Mouse (Mus musculus) G1E-ER4 (cell line): ENCODE measurements around the gene Gcc2. TPM values are rescaled to one million over a fixed set of nuclear protein-coding genes. Genes with fewer than 3 reads are reported as not detected.
"Not testable (repeated sequence)": the region's sequence is repeated elsewhere in the genome, so short reads cannot be mapped to it uniquely, and the experiment has no call there.

ENCODE experiments used
- GATA1 ChIP-seq: IDR thresholded peaks from one replicate; pipeline ENCODE4 v1.8.0; 2012; ENCODE audit warnings: low read length, inconsistent platforms
- polyA plus RNA-seq: library from polyadenylated mRNA; stranded (reverse); fragments of >175 nt; gene quantifications from 2 replicates; pipeline ENCODE4 v1.2.3, GENCODE M21; 2012

Gene Gcc2
- polyA plus RNA-seq = 5.5 and 6.7 TPM in 2 replicates

DNA sequence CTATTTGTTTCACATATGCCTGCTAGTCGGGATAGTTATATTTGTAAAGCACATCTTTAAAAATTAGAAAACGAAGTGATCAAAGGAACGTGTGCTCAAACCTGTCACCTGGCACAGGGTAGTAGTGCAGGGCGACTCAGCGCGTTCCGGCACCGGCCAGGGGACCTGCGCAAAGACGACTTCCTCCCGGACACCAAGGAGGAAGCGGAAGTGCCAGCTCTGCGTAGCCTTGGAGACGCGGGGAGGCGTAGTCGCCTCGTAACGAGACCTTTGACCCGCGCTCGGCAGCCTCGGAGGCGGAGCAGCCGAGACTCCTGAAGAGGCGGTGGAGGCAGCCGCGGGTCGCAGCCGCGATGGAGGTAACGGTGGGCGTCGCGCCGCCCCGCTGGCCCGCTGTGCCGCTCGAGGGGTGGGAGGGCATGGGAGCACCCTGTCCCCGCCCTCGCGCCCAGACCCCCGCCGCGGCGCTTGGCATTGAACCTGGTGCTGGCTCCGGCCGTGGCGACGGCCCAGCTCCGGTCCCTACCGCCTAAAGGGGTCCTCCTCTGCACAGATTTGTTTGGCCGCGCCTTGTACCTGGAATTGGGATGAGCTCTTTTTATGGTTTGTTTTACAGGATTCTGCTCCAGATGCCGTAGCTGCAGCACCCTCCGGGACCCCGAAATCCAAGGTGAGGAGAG is at the start of gene Gcc2:
Gene Gcc2 (plus strand): TSS at position 285 of the 680 bp plus-strand sequence.
- no peak for TF ChIP-seq GATA1

DNA sequence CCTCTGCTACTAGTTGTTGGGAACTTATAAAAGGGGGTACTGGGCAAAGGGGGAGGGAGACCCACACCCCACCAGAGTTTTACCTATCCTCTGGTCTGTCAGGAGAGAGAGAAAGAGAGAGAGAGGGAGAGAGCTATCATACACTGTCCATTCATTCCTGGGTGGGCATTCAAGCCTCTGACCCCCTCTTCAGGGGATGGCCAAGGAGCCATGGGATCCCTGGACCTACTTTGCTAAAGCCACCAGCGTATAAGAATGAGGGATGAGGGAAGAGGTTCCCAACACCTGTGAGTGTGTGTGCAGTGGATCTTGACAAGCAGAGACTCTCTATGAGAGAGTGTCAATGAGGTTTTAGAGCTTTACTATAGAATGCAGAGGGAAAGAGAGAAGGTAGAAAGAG is 49.3 kb upstream of the Gcc2 start:
- TF ChIP-seq GATA1 = no peak

DNA sequence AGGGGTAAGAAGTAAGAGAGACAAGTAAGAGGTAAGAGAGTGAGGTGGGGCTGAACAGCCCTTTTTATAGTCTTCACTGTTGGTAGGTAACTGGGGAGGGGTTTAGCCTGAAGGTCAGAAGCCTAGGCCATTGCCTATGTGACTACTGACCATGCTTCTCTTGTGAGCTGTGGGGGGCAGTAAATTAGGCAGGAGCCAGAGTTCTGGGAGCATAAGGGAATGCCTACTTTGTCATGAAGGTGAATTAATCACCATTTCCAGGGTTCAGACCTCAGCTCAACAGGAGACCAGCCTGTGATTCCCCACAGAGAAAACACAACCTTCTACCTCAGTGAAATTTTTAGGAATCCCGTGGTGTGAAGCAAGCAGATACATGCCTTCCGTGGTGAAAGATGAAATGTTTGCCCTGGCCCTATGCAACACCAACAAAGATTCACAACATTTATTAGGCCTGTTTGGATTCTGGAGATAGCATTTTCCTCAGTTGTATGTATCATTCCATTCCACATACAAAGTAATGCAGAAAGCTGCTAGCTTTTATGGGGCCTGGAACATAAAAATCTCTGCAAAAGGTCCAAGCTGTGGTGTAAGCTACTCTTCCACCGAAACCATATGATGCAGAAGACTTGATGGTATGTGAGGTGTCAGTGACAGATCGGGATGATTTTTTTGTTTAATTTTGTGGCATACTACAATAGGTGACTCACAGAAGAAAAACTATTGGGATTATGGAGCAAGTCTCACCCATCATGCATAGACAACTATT is 48.5 kb upstream of the Gcc2 start:
- TF ChIP-seq GATA1 = no peak

DNA sequence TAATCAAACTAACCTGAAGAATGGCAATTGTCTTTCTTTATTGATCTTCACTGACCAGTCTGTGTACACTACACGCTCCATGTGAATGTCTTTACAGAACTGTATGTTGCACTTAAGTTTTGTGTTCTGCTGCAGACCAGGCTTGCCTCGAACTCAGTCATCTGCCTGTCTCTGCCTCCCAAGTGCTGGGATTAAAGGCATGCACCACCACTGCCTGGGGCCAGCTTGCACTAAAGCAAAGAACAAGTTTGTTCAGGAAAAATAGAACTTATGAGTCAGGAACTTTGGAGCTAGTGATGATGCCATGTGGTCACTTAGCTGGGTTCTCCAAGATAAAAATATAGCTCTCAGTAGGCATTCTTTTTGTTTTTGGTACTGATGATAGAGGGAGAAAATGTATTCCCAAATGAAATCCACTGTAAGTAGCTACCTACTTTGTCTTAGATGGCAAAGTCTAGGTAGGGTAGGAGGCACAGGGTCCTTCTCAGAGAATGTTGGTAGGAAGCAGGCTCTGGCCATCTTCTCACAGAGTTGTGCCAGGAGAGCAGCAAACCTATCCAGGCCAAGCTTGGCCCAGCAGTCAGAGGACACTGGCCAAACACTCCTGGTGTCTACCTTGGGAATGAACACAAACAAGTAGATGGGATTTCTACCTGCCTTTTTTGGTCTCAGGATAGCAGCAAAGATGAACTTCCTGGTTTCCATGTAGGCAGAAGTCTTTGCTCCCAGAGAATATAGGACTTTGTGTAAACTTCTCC is 45.4 kb upstream of the Gcc2 start:
- TF ChIP-seq GATA1 = no peak

DNA sequence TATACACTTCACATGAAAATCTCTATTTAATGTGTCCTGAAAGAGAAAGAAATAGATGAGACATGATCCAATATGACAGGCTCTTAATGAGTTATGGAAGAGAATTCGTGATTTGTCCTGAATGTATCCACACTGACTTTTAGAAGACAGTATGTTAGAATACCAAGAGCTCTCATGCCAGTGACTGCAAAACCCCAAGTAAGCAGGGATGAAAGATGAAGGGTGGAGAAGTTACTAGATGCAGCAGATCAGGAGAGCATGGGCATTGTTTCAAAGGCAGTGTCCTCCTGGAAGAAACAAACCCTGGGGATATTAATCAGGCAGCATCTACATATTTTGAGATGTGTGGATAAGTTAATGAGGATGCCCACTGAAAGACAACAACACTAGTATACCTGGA is 44.8 kb upstream of the Gcc2 start:
- no peak for TF ChIP-seq GATA1

DNA sequence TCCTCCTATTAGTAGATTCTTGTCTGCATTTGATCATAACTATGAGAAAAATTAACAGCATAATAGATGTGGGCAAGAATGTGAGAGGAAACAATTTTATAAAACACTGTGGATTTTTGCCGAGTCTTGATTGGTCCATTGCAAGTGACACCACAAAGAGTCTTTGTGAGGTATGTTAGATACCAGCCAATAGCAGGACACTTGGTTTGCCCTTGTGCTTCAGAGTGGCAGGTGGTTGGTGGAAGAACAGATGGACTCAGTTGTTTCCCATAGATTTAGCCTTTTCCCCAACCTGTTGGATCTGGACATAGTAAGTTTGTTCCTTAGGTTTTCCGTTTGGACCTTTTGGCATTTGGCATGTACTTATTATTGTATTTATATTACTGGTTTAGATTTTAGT is 44.1 kb upstream of the Gcc2 start:
- TF ChIP-seq GATA1 = no peak

DNA sequence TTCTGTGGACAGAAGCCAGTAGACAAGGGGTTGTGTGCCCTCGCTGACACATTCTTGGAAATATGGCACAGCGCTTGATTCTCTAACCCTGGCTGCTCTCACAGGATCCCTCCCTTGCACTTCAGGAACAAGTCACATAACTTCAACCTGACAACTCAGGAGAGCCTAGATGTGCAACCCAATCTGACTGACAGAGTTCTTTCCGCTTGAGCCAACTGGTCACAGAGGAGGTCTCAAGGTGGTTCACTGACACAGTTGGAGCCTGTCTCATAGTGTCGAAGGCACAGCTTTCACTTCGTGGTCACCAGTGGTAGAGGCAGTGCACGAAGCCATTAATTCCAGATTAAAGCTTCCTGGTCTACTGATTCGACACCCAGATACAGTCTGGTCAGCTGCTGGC is 43.1 kb upstream of the Gcc2 start:
- TF ChIP-seq GATA1 = no peak

DNA sequence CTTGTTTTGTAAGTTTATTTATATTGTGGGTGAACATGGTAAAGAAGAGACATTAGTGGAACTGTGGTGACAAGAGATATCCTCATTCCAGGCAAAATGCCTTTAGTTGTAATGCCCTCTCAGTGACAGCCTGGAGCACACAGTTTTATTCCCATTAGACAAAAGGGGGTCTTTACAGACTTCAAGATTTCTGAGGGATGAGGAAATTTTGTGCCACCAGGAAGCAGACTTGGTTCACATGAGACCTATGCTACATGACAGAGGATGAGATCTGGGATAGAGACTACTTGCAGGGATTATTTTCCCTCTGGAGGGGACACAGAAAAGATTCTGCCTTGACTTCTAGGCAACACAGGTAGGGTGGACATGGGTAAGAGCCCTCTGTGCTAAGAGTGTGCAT is 40.8 kb upstream of the Gcc2 start:
- TF ChIP-seq GATA1 = no peak

DNA sequence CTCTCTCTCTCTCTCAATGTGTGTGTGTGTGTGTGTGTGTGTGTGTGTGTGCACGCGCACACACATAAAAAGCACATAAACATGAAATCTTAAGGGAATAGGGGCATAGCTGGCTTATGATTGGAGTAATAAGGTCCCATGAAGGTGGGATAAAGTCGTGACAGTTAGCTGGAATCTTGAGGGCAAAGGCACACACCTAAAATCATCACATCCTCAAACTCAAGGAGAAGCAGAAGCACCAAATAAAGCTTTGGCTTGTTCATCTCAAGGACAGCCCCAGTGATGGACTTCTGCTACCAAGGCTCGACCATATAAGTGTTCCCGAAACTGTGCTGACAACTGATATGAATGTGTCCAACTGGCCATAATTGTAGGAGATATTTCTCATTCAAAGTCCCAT is 40.4 kb upstream of the Gcc2 start:
- TF ChIP-seq GATA1 = no peak

DNA sequence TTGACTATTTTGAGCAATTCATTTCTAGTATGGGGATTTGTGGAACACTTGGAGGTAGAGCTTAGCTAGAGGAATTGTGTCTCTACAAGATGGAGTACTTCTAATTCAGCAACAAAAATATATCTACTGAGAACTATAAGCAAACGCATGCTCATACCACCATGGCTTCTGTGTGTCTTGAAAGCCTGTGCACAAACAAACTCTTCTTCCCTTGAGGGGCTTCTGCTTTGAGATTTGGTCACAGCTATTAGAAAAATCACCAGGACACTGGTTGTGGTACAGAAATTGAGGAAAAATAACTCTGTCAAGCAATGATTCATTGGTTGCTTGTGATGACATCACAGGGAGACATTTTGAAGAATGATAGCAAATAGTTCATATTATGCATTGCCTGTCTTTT is 39.9 kb upstream of the Gcc2 start:
- TF ChIP-seq GATA1 = no peak

DNA sequence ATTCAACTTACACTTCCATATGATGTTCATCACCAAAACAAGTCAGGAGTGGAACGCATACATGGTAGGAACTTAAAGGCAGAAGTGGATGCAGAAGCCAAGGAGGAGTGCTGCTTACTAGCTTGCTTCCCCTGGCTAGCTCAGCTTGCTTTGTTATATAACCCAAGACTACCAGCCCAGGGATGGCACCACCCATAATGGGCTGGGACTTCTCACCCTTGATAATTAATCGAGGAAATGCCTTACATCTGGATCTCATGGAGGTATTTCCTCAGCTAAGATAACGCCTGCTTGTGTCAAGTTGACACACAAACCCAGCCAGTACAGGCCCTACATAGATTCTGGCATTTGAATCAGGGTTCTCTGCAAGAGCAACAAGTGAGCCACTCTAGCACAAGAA is 37.9 kb upstream of the Gcc2 start:
- no peak for TF ChIP-seq GATA1

DNA sequence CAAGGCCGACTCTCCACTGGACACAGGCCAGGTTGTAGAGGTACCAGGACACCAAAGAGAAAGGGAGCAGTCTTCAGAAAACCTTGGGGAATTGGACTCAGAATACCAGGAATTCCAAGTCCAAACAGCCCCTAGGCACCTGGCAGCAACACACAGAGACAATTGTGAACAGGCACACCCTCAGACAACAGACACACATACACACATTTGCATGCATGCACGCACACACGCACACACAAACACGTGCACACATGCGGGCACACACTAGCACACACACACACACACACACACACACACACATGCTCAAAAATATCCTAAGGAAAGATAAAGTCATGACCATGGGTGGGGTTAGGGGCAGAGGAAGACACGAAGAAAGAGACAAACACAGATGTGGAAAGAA is 34.6 kb upstream of the Gcc2 start:
- TF ChIP-seq GATA1 = no peak

DNA sequence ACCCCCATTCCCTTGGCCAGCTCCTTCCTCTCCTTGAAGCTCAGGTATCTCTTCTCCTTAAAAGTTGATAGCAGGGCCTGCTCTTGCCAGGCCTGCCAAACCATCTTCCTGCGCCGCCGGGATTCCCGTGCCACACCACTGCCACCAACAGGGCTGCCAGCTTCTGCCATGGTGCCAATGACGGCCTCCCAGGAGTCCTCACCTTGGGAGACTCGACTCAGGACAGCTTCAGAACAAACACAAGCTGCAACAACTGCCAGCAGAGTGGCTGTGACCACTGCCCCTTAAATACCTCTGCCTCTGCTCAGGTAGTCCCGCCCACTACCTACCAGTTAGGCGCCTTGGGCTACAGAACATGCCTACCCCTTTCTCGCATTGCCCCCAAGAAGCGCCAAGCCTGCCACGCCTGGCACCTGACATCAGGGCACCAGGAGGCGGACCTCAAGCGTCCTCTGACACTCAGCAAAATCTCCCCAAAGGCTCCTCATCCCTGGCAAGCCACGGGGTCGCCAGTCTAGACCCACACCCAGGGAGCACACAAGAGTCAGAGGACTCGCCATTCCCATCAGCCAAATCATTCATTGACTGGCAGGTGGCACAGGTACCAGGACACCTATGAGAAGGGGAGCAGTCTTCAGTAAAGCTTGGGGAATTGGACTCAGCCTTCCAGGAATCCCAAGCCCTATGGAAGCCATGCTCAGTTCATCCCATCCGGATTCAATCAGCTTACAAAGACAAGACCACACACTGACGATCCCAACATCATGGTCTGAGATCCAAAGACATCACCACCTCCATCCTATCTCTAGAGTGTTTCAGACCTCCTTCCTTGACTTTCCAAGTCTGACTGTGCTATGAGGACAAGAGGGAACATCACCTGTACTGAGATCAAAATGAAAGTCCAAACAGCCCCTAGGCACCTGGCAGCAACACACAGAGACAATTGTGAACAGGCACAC is 30.2 kb upstream of the Gcc2 start, which contains the start of gene AW822073:
Gene AW822073 (minus strand): TSS at position 104 of the 959 bp plus-strand sequence.
- not testable (repeated sequence) for TF ChIP-seq GATA1

DNA sequence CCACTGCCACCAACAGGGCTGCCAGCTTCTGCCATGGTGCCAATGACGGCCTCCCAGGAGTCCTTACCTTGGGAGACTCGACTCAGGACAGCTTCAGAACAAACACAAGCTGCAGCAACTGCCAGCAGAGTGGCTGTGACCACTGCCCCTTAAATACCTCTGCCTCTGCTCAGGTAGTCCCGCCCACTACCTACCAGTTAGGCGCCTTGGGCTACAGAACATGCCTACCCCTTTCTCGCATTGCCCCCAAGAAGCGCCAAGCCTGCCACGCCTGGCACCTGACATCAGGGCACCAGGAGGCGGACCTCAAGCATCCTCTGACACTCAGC is 22.7 kb upstream of the Gcc2 start, which contains the start of gene Duxf3:
Gene Duxf3 (minus strand): TSS at position 35 of the 329 bp plus-strand sequence.
- not testable (repeated sequence) for TF ChIP-seq GATA1

DNA sequence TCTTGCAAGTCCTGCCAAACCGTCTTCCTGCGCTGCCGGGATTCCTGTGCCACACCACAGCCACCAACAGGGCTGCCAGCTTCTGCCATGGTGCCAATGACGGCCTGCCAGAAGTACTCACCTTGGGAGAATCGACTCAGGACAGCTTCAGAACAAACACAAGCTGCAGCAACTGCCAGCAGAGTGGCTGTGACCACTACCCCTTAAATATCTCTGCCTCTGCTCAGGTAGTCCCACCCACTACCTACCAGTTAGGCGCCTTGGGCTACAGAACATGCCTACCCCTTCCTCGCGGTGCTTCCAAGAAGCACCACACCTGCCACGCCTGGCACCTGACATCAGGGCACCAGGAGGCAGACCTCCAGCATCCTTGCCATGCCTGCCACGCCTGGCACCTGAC is 18.7 kb upstream of the Gcc2 start, which contains the start of gene Gm4981:
Gene Gm4981 (minus strand): TSS at position 89 of the 400 bp plus-strand sequence.
- TF ChIP-seq GATA1 = no peak

DNA sequence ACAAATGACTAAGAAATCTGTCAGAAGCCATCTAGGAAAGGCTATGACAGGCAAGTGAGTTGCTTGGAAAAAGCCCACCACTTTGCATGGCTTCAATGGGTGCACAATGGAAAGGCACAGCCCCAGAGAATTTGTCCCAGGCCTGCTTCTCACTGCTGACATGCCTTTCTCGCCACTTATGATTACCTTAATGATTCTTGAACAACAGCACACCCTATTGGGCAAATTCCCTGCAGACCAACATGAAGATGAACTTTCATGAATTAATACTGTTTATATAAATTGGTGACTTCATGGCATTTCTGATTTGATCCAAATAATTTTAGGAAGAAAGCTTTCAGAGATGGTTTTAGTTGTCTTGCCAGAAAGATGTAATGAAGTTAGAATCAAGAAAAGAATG is 5.8 kb upstream of the Gcc2 start:
- no peak for TF ChIP-seq GATA1
